Mouse (Mus musculus): ENCODE results near the gene Pdcd4.

Pdcd4 gene

GRCm38 (mm10) chr19:53872994-53873713 lies 18.9 kb upstream of the Pdcd4 start:
- no peak for DNase-seq

GRCm38 (mm10) chr19:53875246-53875645 lies 16.8 kb upstream of the Pdcd4 start:
- no peak for DNase-seq

- DNase-seq, result no peak
These were observed 14.3 kb upstream of the Pdcd4 start for GRCm38 (mm10) chr19:53877779-53878178.

- no peak for DNase-seq
These were observed 11.6 kb upstream of the Pdcd4 start for GRCm38 (mm10) chr19:53880460-53880859.

- DNase-seq, result no peak
These were observed 10.2 kb upstream of the Pdcd4 start for GRCm38 (mm10) chr19:53881786-53882185.

- DNase-seq, result no peak
These were observed 6.6 kb upstream of the Pdcd4 start for GRCm38 (mm10) chr19:53885450-53885849.

GRCm38 (mm10) chr19:53886576-53887370 lies 5.3 kb upstream of the Pdcd4 start:
- no peak for DNase-seq

GRCm38 (mm10) chr19:53887822-53888221 lies 4.2 kb upstream of the Pdcd4 start:
- no peak for DNase-seq

GRCm38 (mm10) chr19:53888331-53888730 lies 3.7 kb upstream of the Pdcd4 start:
- DNase-seq, result no peak

- no peak for DNase-seq
These were observed 2.5 kb upstream of the Pdcd4 start for GRCm38 (mm10) chr19:53889555-53889954.

GRCm38 (mm10) chr19:53890274-53890673 lies 1.8 kb upstream of the Pdcd4 start:
- no peak for DNase-seq

GRCm38 (mm10) chr19:53890781-53891251 lies 1.2 kb upstream of the Pdcd4 start:
- peak in 1 of 2 experiments; percentile 64 for DNase-seq

GRCm38 (mm10) chr19:53891569-53891968 lies 462 bp upstream of the Pdcd4 start:
- DNase-seq, result no peak

GRCm38 (mm10) chr19:53892838-53893359 lies 868 bp downstream of the Pdcd4 start:
- DNase-seq, result no peak

GRCm38 (mm10) chr19:53893711-53894171 lies 1.7 kb downstream of the Pdcd4 start:
- peak in 1 of 2 experiments; percentile 68 for DNase-seq

GRCm38 (mm10) chr19:53894538-53895121 lies 2.6 kb downstream of the Pdcd4 start:
- DNase-seq, result no peak

GRCm38 (mm10) chr19:53898046-53898445 lies 6.0 kb downstream of the Pdcd4 start:
- DNase-seq, result no peak

- DNase-seq, result no peak
These were observed 6.5 kb downstream of the Pdcd4 start for GRCm38 (mm10) chr19:53898498-53898897.

GRCm38 (mm10) chr19:53898970-53899900 lies 7.2 kb downstream of the Pdcd4 start:
- no peak for DNase-seq

GRCm38 (mm10) chr19:53899941-53900610 lies 8.0 kb downstream of the Pdcd4 start:
- DNase-seq, result no peak

- no peak for DNase-seq
These were observed 10.1 kb downstream of the Pdcd4 start for GRCm38 (mm10) chr19:53901931-53902738.
